Mouse (Mus musculus) left cerebral cortex, postnatal 4 days (tissue): ENCODE results near the gene Rusc1. TPM values are rescaled to one million over a fixed set of nuclear protein-coding genes. Genes with fewer than 3 reads are reported as not detected.

Experiments
- total RNA-seq, 2 experiments: library from RNA; stranded (reverse); gene quantifications; 2 replicates each; pipeline ENCODE4 v1.2.3; 2021

Gene Rusc1
- total RNA-seq, 2 experiments from 2014 or later, result 189 to 196 TPM

Other genes with a start within 250 kb of the Rusc1 start
- 10 to 100 TPM; 31.3 to 33.1 TPM for gene Msto1, start 179.3 kb downstream of the Rusc1 start, total RNA-seq
- 10 to 100 TPM; 65.7 to 66.2 TPM for gene Ash1l, start 142.7 kb downstream of the Rusc1 start, total RNA-seq
- 100 to 1,000 TPM in 1 of 2 experiments, 10 to 100 TPM in 1; 95.8 to 108 TPM for gene Dap3, start 142.1 kb downstream of the Rusc1 start, total RNA-seq
- gene Gm43738, start 7.8 kb upstream of the Rusc1 start, total RNA-seq, result not detected
- gene Fdps, start 8.6 kb upstream of the Rusc1 start, total RNA-seq, result 100 to 1,000 TPM; 314 to 352 TPM
- gene Pklr, start 42.8 kb upstream of the Rusc1 start, total RNA-seq, result under 1 TPM; 0.14 to 0.66 TPM
- gene Hcn3, start 66.9 kb upstream of the Rusc1 start, total RNA-seq, result 10 to 100 TPM; 68.6 to 73.1 TPM
- gene Clk2, start 71.5 kb upstream of the Rusc1 start, total RNA-seq, result 10 to 100 TPM; 53.8 to 56.6 TPM
- 10 to 100 TPM; 85.3 to 89.7 TPM for gene Scamp3, start 84.2 kb upstream of the Rusc1 start, total RNA-seq
- gene Fam189b, start 89.8 kb upstream of the Rusc1 start, total RNA-seq, result 10 to 100 TPM; 51.4 to 56.2 TPM
- 10 to 100 TPM; 61.3 to 62.2 TPM for gene Gba, start 109.6 kb upstream of the Rusc1 start, total RNA-seq
- 100 to 1,000 TPM in 1 of 2 experiments, 10 to 100 TPM in 1; 99.0 to 109 TPM for gene Thbs3, start 121.9 kb upstream of the Rusc1 start, total RNA-seq
- 100 to 1,000 TPM in 1 of 2 experiments, 10 to 100 TPM in 1; 99.1 to 106 TPM for gene Mtx1, start 133.8 kb upstream of the Rusc1 start, total RNA-seq
- gene Muc1, start 135.7 kb upstream of the Rusc1 start, total RNA-seq, result 1 to 10 TPM; 1.0 to 2.0 TPM
- 100 to 1,000 TPM in 1 of 2 experiments, 10 to 100 TPM in 1; 86.2 to 106 TPM for gene Krtcap2, start 152.7 kb upstream of the Rusc1 start, total RNA-seq
- 100 to 1,000 TPM; 128 to 133 TPM for gene Trim46, start 153.0 kb upstream of the Rusc1 start, total RNA-seq
- gene Dpm3, start 166.0 kb upstream of the Rusc1 start, total RNA-seq, result 10 to 100 TPM; 54.0 to 59.7 TPM
- gene Slc50a1, start 177.3 kb upstream of the Rusc1 start, total RNA-seq, result 10 to 100 TPM; 17.3 to 21.3 TPM
- gene Efna1, start 187.8 kb upstream of the Rusc1 start, total RNA-seq, result 1 to 10 TPM; 5.0 to 6.4 TPM
- gene Efna3, start 229.7 kb upstream of the Rusc1 start, total RNA-seq, result 10 to 100 TPM; 64.7 to 66.2 TPM
- 1 to 10 TPM; 5.7 to 7.4 TPM for gene Efna4, start 244.7 kb upstream of the Rusc1 start, total RNA-seq